Mouse (Mus musculus): Measurements from ENCODE around the gene Cfd. TPM values are rescaled to one million over a fixed set of nuclear protein-coding genes. Genes with fewer than 3 reads are reported as not detected.
"Not testable (repeated sequence)": the region's sequence is repeated elsewhere in the genome, so short reads cannot be mapped to it uniquely, and the experiment has no call there.

The Cfd gene
- total and polyA plus RNA-seq, 3 experiments = 22.9 to 490 (median 98.7) TPM

- no peak for DNase-seq
- no peak overlapping the region for H3K9ac ChIP-seq (ENCODE audit: low read depth, low read length)
- peaks cover 6% of the 10 kb centered on the region for H3K4me1 ChIP-seq (ENCODE audit: control insufficient read depth, insufficient read depth, low read length)
- H3K79me2 ChIP-seq (replicated peaks; ENCODE audit: control insufficient read depth, insufficient read depth, low read length) = no peaks in the 10 kb centered on the region
- H3K4me3 ChIP-seq = no peak overlapping the region
- TF ChIP-seq POLR2A (IDR thresholded peaks at IDR 0.05; ENCODE audit: insufficient read depth, low read depth, low read length) (no peak), CTCF (IDR thresholded peaks at IDR 0.05) (no peak), EP300 (IDR thresholded peaks at IDR 0.05; ENCODE audit: insufficient read depth, low read depth, low read length) (no peak)
- H3K27ac ChIP-seq = no peak overlapping the region
- intact Hi-C loops (cut with DNase I) = no loop called here
- H3K36me3 ChIP-seq (ENCODE audit: control insufficient read depth, insufficient read depth, low read length) = no peaks in the 10 kb centered on the region
- 0 out of 2 replicates have a peak, but pooled peaks cover 1% of the 10 kb centered on the region for H3K27me3 ChIP-seq (ENCODE audit: control insufficient read depth, insufficient read depth, low read length)
- WGBS = 45% methylated on average over 3 of the region's 3 CpGs
These were observed 11.1 kb upstream of the Cfd start for GRCm38 (mm10) chr10:79879527-79879926.

DNA sequence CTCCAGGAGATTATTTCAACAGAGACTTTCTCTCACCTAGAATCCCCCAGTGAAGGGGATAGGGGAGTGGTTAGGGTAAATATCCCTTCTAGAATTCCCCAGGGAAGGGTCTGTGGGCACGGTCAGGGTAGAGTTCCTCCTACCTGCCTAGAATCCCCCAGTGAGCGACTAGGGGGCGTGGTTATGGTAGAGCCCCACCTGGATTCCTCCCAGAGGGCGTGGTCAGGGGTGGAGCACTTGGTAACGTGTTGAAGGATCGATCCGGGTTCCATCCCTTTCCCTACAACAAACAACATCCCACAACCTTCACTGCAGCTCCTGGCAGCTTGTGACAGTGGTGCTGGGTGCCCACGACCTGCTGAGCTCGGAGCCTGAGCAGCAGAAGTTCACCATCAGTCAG is 9.9 kb upstream of the Cfd start:
- no peak overlapping the region for H3K9ac ChIP-seq (ENCODE audit: low read depth, low read length)
- no peak overlapping the region for H3K27ac ChIP-seq
- intact Hi-C loops (cut with DNase I) = loop anchor here (5.0 kb wide), 1 partner anchor 48 kb away; no protein-coding TSS in a partner anchor
- no peak overlapping the region for H3K4me3 ChIP-seq
- no peak for TF ChIP-seq EP300 (IDR thresholded peaks at IDR 0.05; ENCODE audit: insufficient read depth, low read depth, low read length)
- no peak for TF ChIP-seq POLR2A (IDR thresholded peaks at IDR 0.05; ENCODE audit: insufficient read depth, low read depth, low read length)
- TF ChIP-seq CTCF (IDR thresholded peaks at IDR 0.05) = no peak
- no peaks in the 10 kb centered on the region for H3K79me2 ChIP-seq (replicated peaks; ENCODE audit: control insufficient read depth, insufficient read depth, low read length)
- no peaks in the 10 kb centered on the region for H3K36me3 ChIP-seq (ENCODE audit: control insufficient read depth, insufficient read depth, low read length)
- DNase-seq = no peak
- H3K27me3 ChIP-seq (ENCODE audit: control insufficient read depth, insufficient read depth, low read length) = no peaks in the 10 kb centered on the region
- WGBS = 45% methylated on average over 9 of the region's 9 CpGs
- peaks cover 6% of the 10 kb centered on the region for H3K4me1 ChIP-seq (ENCODE audit: control insufficient read depth, insufficient read depth, low read length)

- Histone ChIP-seq H3K4me3 (no peak overlapping the region), H3K79me2 (replicated peaks; ENCODE audit: control insufficient read depth, insufficient read depth, low read length) (no peaks in the 10 kb centered on the region), H3K27ac (no peak overlapping the region), H3K36me3 (ENCODE audit: control insufficient read depth, insufficient read depth, low read length) (no peaks in the 10 kb centered on the region), H3K27me3 (ENCODE audit: control insufficient read depth, insufficient read depth, low read length) (no peaks in the 10 kb centered on the region), H3K4me1 (ENCODE audit: control insufficient read depth, insufficient read depth, low read length) (peaks cover 6% of the 10 kb centered on the region), H3K9ac (ENCODE audit: low read depth, low read length) (0 out of 2 replicates have a peak overlapping the region, but pooled peaks have one; percentile 16)
- intact Hi-C loops (cut with DNase I) = loop anchor here (2.0 to 5.0 kb wide), 2 partner anchors 25 to 50 kb away; no protein-coding TSS in a partner anchor
- TF ChIP-seq EP300 (IDR thresholded peaks at IDR 0.05; ENCODE audit: insufficient read depth, low read depth, low read length) (no peak), POLR2A (IDR thresholded peaks at IDR 0.05; ENCODE audit: insufficient read depth, low read depth, low read length) (no peak), CTCF (IDR thresholded peaks at IDR 0.05) (no peak)
- WGBS = 12% methylated on average over 22 of the region's 22 CpGs
- no peak for DNase-seq
These were observed 8.7 kb upstream of the Cfd start for GRCm38 (mm10) chr10:79881981-79882380.

DNA sequence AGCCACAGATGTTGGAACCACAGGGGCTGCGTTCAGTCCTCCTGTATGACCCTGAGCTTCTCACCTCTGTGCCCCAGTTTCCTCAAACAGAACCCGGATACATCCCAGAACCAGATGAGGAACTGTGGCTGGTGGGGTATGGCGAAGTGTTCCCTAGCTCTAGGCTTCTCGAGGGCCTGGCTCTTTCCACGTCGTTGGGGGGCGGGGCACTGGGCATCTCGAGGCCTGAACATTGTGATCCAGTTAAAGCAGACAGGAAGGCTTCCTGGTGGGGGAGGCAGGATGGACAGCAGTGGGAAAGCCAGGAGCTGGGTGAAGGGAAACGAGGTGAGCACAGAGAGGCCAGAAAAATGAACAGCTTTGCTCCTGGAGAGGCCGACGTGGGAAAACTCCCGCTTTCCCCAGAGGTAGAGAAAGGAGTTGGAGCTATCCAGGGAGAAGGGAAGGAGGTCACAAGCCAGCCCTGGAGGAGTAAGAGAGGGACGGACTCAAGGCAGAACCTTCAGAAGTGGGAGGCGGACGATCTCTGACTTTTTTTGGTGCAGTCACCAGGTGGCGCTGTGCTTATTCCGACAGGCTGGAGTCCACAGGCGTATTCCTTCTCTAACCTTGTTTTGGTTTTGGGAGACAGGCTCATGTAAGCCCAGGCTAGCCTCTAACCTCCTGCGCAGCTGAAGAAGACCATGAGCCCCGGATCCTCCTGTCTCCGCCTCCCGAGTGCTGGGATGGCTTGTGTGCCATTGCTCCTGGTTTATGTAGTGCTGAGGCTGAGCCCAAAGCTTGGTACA is 7.2 kb upstream of the Cfd start:
- Histone ChIP-seq H3K4me1 (ENCODE audit: control insufficient read depth, insufficient read depth, low read length) (no peaks in the 10 kb centered on the region), H3K27ac (no peak overlapping the region; the same call in 1 of the 2 replicates), H3K36me3 (ENCODE audit: control insufficient read depth, insufficient read depth, low read length) (no peaks in the 10 kb centered on the region), H3K79me2 (replicated peaks; ENCODE audit: control insufficient read depth, insufficient read depth, low read length) (no peaks in the 10 kb centered on the region), H3K9ac (ENCODE audit: low read depth, low read length) (no peak overlapping the region), H3K27me3 (ENCODE audit: control insufficient read depth, insufficient read depth, low read length) (no peaks in the 10 kb centered on the region), H3K4me3 (no peak overlapping the region)
- WGBS = 23% methylated on average over 22 of the region's 22 CpGs
- TF ChIP-seq EP300 (IDR thresholded peaks at IDR 0.05; ENCODE audit: insufficient read depth, low read depth, low read length) (peak; percentile 66; the same call in 1 of the 2 replicates), CTCF (IDR thresholded peaks at IDR 0.05) (peak; percentile 91), POLR2A (IDR thresholded peaks at IDR 0.05; ENCODE audit: insufficient read depth, low read depth, low read length) (no peak)
- DNase-seq = peak; percentile 76 to 84
- intact Hi-C loops (cut with DNase I) = loop anchor here (1.0 to 5.0 kb wide), 3 partner anchors 27 to 51 kb away; no protein-coding TSS in a partner anchor

DNA sequence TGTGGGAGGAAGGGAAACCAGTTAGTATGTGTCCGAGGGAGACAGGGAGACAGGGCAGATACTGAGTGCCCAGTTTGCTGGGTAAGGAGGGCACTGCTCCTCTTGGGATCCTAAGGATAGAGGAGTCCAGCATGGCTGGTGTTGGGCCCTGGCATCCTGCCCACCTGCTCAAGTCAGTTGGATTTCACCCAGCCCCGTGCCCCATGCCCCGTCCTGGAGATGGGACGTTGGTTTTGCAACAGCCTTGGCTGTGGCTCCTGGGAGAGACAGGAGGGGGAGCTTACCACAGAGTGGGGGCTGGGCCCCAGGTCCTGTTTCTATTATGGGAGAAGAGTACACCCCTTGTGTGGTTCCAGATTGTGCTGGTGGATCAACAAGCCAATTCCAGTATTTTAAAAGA is 6.2 kb upstream of the Cfd start:
- 39% methylated on average over 4 of the region's 4 CpGs for WGBS
- Histone ChIP-seq H3K79me2 (replicated peaks; ENCODE audit: control insufficient read depth, insufficient read depth, low read length) (no peaks in the 10 kb centered on the region), H3K4me3 (no peak overlapping the region), H3K27me3 (ENCODE audit: control insufficient read depth, insufficient read depth, low read length) (no peaks in the 10 kb centered on the region), H3K36me3 (ENCODE audit: control insufficient read depth, insufficient read depth, low read length) (no peaks in the 10 kb centered on the region), H3K4me1 (ENCODE audit: control insufficient read depth, insufficient read depth, low read length) (no peaks in the 10 kb centered on the region), H3K27ac (no peak overlapping the region; the same call in 1 of the 2 replicates), H3K9ac (ENCODE audit: low read depth, low read length) (no peak overlapping the region)
- peak; percentile 79 to 86 for DNase-seq
- no peak for TF ChIP-seq EP300 (IDR thresholded peaks at IDR 0.05; ENCODE audit: insufficient read depth, low read depth, low read length)
- no peak for TF ChIP-seq CTCF (IDR thresholded peaks at IDR 0.05)
- TF ChIP-seq POLR2A (IDR thresholded peaks at IDR 0.05; ENCODE audit: insufficient read depth, low read depth, low read length) = no peak
- intact Hi-C loops (cut with DNase I) = loop anchor here (5.0 kb wide), 1 partner anchor 52 kb away; no protein-coding TSS in a partner anchor

DNA sequence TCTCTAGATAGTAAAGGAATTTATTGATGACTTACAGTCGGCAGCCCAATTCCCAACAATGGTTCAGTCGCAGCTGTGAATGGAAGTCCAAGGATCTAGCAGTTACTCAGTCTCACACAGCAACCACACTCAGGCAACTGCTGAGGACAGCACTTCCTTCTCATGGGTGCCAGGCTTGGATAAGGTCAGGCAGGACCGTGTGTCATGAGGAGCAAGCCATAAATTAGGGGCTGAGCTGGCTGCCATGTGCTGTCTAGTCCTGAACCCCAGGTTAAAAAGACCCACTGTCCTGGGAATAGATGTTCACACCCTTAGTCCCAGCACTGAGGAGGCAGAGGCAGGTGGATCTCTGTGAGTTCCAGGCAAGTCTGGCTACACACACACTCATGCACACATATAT is 5.7 kb upstream of the Cfd start:
- H3K9ac ChIP-seq (ENCODE audit: low read depth, low read length); H3K27me3 ChIP-seq (ENCODE audit: control insufficient read depth, insufficient read depth, low read length); H3K4me1 ChIP-seq (ENCODE audit: control insufficient read depth, insufficient read depth, low read length); H3K36me3 ChIP-seq (ENCODE audit: control insufficient read depth, insufficient read depth, low read length); H3K27ac ChIP-seq; DNase-seq; H3K4me3 ChIP-seq; H3K79me2 ChIP-seq (replicated peaks; ENCODE audit: control insufficient read depth, insufficient read depth, low read length): not testable (repeated sequence)
- intact Hi-C loops (cut with DNase I) = loop anchor here (5.0 kb wide), 1 partner anchor 53 kb away; no protein-coding TSS in a partner anchor
- 52% methylated on average over 3 of the region's 3 CpGs for WGBS

All from heart, adult 2 months (tissue).